Mouse (Mus musculus) stomach, embryonic 16.5 days (tissue): ENCODE measurements around the gene Npepps. TPM values are rescaled to one million over a fixed set of nuclear protein-coding genes. Genes with fewer than 3 reads are reported as not detected.
"Not testable (repeated sequence)": the region's sequence is repeated elsewhere in the genome, so short reads cannot be mapped to it uniquely, and the experiment has no call there.

Source experiments
- ATAC-seq: fragments of 200-750 bp; cut with Nextera tagmentation; 2 replicates; pipeline ENCODE4 v1.8.0; 2017; ENCODE audit warnings: moderate number of reproducible peaks, moderate TSS enrichment; ENCODE audit not compliant: insufficient read depth, low FRiP score
- H3K27ac ChIP-seq: fragments of 300-500 bp; sonication (generic); 2 replicates; pipeline ENCODE4 v1.5.1; 2014; ENCODE audit warnings: low read length
- H3K27me3 ChIP-seq: fragments of 300-500 bp; sonication (generic); 2 replicates; pipeline ENCODE4 v1.6.1; 2014; ENCODE audit warnings: low read length, control low read depth, mixed read lengths; ENCODE audit not compliant: control insufficient read depth, insufficient read depth
- H3K36me3 ChIP-seq: fragments of 300-500 bp; sonication (generic); 2 replicates; pipeline ENCODE4 v1.6.1; 2014; ENCODE audit warnings: low read length; ENCODE audit not compliant: control insufficient read depth, insufficient read depth
- H3K4me1 ChIP-seq: fragments of 300-500 bp; sonication (generic); 2 replicates; pipeline ENCODE4 v1.6.1; 2014; ENCODE audit warnings: low read length, control low read depth, mixed read lengths; ENCODE audit not compliant: control insufficient read depth, insufficient read depth
- H3K4me2 ChIP-seq: fragments of 300-500 bp; sonication (generic); 2 replicates; pipeline ENCODE4 v1.6.1; 2014; ENCODE audit warnings: low read depth, low read length, mixed read lengths
- H3K4me3 ChIP-seq: fragments of 300-500 bp; sonication (generic); replicated peaks from 2 replicates; pipeline ENCODE4 v1.5.1; 2014; ENCODE audit warnings: mild to moderate bottlenecking, low read length
- H3K9ac ChIP-seq: fragments of 300-500 bp; sonication (generic); 2 replicates; pipeline ENCODE4 v1.6.1; 2014; ENCODE audit warnings: low read length
- H3K9me3 ChIP-seq: fragments of 300-500 bp; sonication (generic); replicated peaks from 2 replicates; pipeline ENCODE4 v1.6.1; 2016; ENCODE audit warnings: low read length, control low read depth; ENCODE audit not compliant: control insufficient read depth
- WGBS: fragments of 180-500 bp; shearing (Covaris S2); extraction: QIAGEN DNeasy Blood & Tissue Kit; methylation state at CpG from one replicate; pipeline ENCODE4 v1.1.7; 2014; 5-methylcytosine and 5-hydroxymethylcytosine counted together
- polyA plus RNA-seq: library from polyadenylated mRNA; unstranded; fragments of >200 nt; fragmentation: Nextera tagmentation; extraction: Ambion mirVana; gene quantifications from 2 replicates; pipeline ENCODE4 v1.2.1, GENCODE M21; 2015

Gene Npepps
- polyA plus RNA-seq, 1 experiment from 2014 or later = 94.7 TPM

GRCm38 (mm10) chr11:97273613-97274012, 6.8 kb downstream of the Npepps start:
- WGBS = 83% methylated on average over 5 of the region's 5 CpGs
- no peak for ATAC-seq
- no peaks in the 10 kb centered on the region for H3K36me3 ChIP-seq

GRCm38 (mm10) chr11:97272835-97273234, 7.6 kb downstream of the Npepps start:
- H3K4me2 ChIP-seq = no peak overlapping the region
- no peak overlapping the region for H3K27ac ChIP-seq
- no peak overlapping the region for H3K4me3 ChIP-seq
- no peaks in the 10 kb centered on the region for H3K9me3 ChIP-seq
- H3K27me3 ChIP-seq = no peaks in the 10 kb centered on the region
- H3K36me3 ChIP-seq = no peaks in the 10 kb centered on the region
- WGBS = 95% methylated on average over 4 of the region's 4 CpGs
- peaks cover 3% of the 10 kb centered on the region; the same call in 1 of the 2 replicates for H3K4me1 ChIP-seq
- no peak overlapping the region for H3K9ac ChIP-seq
- no peak for ATAC-seq

More at GRCm38 (mm10) chr11:97273613-97274012, 6.8 kb downstream of the Npepps start:
- Histone ChIP-seq H3K4me1 (peaks cover 11% of the 10 kb centered on the region; the same call in 1 of the 2 replicates), H3K9ac (no peak overlapping the region), H3K9me3 (no peaks in the 10 kb centered on the region), H3K4me2 (no peak overlapping the region), H3K27me3 (no peaks in the 10 kb centered on the region), H3K4me3 (no peak overlapping the region), H3K27ac (no peak overlapping the region)

GRCm38 (mm10) chr11:97270004-97270403, 10.4 kb downstream of the Npepps start:
- H3K9me3 ChIP-seq, H3K27ac ChIP-seq, H3K9ac ChIP-seq, H3K4me2 ChIP-seq, H3K4me3 ChIP-seq, ATAC-seq, H3K27me3 ChIP-seq, H3K36me3 ChIP-seq, H3K4me1 ChIP-seq: not testable (repeated sequence)
- 72% methylated on average over 2 of the region's 2 CpGs for WGBS

- H3K4me2 ChIP-seq, H3K36me3 ChIP-seq, H3K9ac ChIP-seq, H3K4me3 ChIP-seq, H3K27me3 ChIP-seq, H3K27ac ChIP-seq, H3K9me3 ChIP-seq, H3K4me1 ChIP-seq, ATAC-seq: not testable (repeated sequence)
- WGBS = 97% methylated on average over 1 of the region's 1 CpGs
Observed at GRCm38 (mm10) chr11:97266544-97266943, 13.9 kb downstream of the Npepps start.

GRCm38 (mm10) chr11:97249649-97250048, 30.8 kb downstream of the Npepps start:
- not testable (repeated sequence) for ATAC-seq

GRCm38 (mm10) chr11:97246510-97247159, 33.8 kb downstream of the Npepps start:
- H3K27me3 ChIP-seq = no peaks in the 10 kb centered on the region
- H3K27ac ChIP-seq = peak overlapping the region; percentile 75
- peaks cover 16% of the 10 kb centered on the region for H3K36me3 ChIP-seq
- WGBS = 71% methylated on average over 10 of the region's 10 CpGs
- H3K9me3 ChIP-seq = no peaks in the 10 kb centered on the region
- no peak overlapping the region for H3K4me3 ChIP-seq
- H3K9ac ChIP-seq = no peak overlapping the region
- H3K4me1 ChIP-seq = 0 out of 2 replicates have a peak, but pooled peaks cover 2% of the 10 kb centered on the region
- ATAC-seq = peak; percentile 92
- H3K4me2 ChIP-seq = no peak overlapping the region

More at GRCm38 (mm10) chr11:97249649-97250048, 30.8 kb downstream of the Npepps start:
- not testable (repeated sequence) for H3K27ac ChIP-seq, H3K27me3 ChIP-seq, H3K9ac ChIP-seq, H3K4me3 ChIP-seq, H3K9me3 ChIP-seq, H3K4me1 ChIP-seq, H3K4me2 ChIP-seq
- 84% methylated on average over 1 of the region's 1 CpGs for WGBS
- peaks cover 14% of the 10 kb centered on the region for H3K36me3 ChIP-seq

- Histone ChIP-seq H3K36me3 (peaks cover 11% of the 10 kb centered on the region), H3K4me1 (0 out of 2 replicates have a peak, but pooled peaks cover 2% of the 10 kb centered on the region), H3K27ac (no peak overlapping the region), H3K4me2 (no peak overlapping the region), H3K4me3 (no peak overlapping the region), H3K9me3 (no peaks in the 10 kb centered on the region), H3K27me3 (no peaks in the 10 kb centered on the region), H3K9ac (no peak overlapping the region)
- 90% methylated on average over 7 of the region's 7 CpGs for WGBS
- ATAC-seq = no peak
Observed at GRCm38 (mm10) chr11:97241321-97241720, 39.1 kb downstream of the Npepps start.

- H3K27ac ChIP-seq = no peak overlapping the region
- H3K27me3 ChIP-seq = no peaks in the 10 kb centered on the region
- 90% methylated on average over 2 of the region's 2 CpGs for whole genome bisulfite sequencing
- no peak for ATAC-seq
- H3K9me3 ChIP-seq = no peaks in the 10 kb centered on the region
- H3K4me2 ChIP-seq = no peak overlapping the region
- no peak overlapping the region for H3K9ac ChIP-seq
- H3K4me3 ChIP-seq = no peak overlapping the region
- H3K36me3 ChIP-seq = peaks cover 5% of the 10 kb centered on the region
- no peaks in the 10 kb centered on the region for H3K4me1 ChIP-seq
Observed at GRCm38 (mm10) chr11:97237976-97238375, 42.5 kb downstream of the Npepps start.

- Histone ChIP-seq H3K9ac (no peak overlapping the region), H3K36me3 (peaks cover 5% of the 10 kb centered on the region; the same call in 1 of the 2 replicates), H3K27me3 (no peaks in the 10 kb centered on the region), H3K4me1 (no peaks in the 10 kb centered on the region), H3K27ac (no peak overlapping the region), H3K9me3 (no peaks in the 10 kb centered on the region), H3K4me2 (no peak overlapping the region), H3K4me3 (no peak overlapping the region)
- no peak for ATAC-seq
- 95% methylated on average over 5 of the region's 5 CpGs for WGBS
Observed at GRCm38 (mm10) chr11:97232436-97232835, 48.0 kb downstream of the Npepps start.
